Mouse (Mus musculus) heart, embryonic 11.5 days (tissue): ENCODE measurements around the gene Tspan15. TPM values are rescaled to one million over a fixed set of nuclear protein-coding genes. Genes with fewer than 3 reads are reported as not detected.

Experiments used
- ATAC-seq: fragments of 200-750 bp; cut with Nextera tagmentation; replicated peaks from 2 replicates; pipeline ENCODE4 v1.8.0; 2017; ENCODE audit warnings: moderate library complexity; ENCODE audit not compliant: insufficient number of reproducible peaks, low FRiP score, low TSS enrichment
- H3K27ac ChIP-seq: fragments of 300-500 bp; sonication (generic); 2 replicates; pipeline ENCODE4 v1.5.1; 2014; ENCODE audit warnings: mild to moderate bottlenecking, low read depth, low read length
- H3K27me3 ChIP-seq: fragments of 300-500 bp; sonication (generic); 2 replicates; pipeline ENCODE4 v1.6.1; 2014; ENCODE audit warnings: mild to moderate bottlenecking, low read length, mixed read lengths; ENCODE audit not compliant: control insufficient read depth, insufficient read depth
- H3K36me3 ChIP-seq: fragments of 300-500 bp; sonication (generic); 2 replicates; pipeline ENCODE4 v1.6.1; 2014; ENCODE audit warnings: mild to moderate bottlenecking, low read length, moderate library complexity, mixed read lengths; ENCODE audit not compliant: control insufficient read depth, insufficient read depth
- H3K4me1 ChIP-seq: fragments of 300-500 bp; sonication (generic); 2 replicates; pipeline ENCODE4 v1.6.1; 2014; ENCODE audit warnings: low read length; ENCODE audit not compliant: control insufficient read depth, insufficient read depth
- H3K4me2 ChIP-seq: fragments of 300-500 bp; sonication (generic); 2 replicates; pipeline ENCODE4 v1.6.1; 2014; ENCODE audit warnings: mild to moderate bottlenecking, moderate library complexity
- H3K4me3 ChIP-seq: fragments of 300-500 bp; sonication (generic); 2 replicates; pipeline ENCODE4 v1.5.1; 2014; ENCODE audit warnings: low read depth, low read length
- H3K9ac ChIP-seq: fragments of 300-500 bp; sonication (generic); 2 replicates; pipeline ENCODE4 v1.6.1; 2014; ENCODE audit warnings: mild to moderate bottlenecking, low read depth, low read length, moderate library complexity
- H3K9me3 ChIP-seq: fragments of 300-500 bp; sonication (generic); replicated peaks from 2 replicates; pipeline ENCODE4 v1.6.1; 2016; ENCODE audit warnings: low read length; ENCODE audit not compliant: control insufficient read depth
- WGBS: fragments of 180-500 bp; shearing (Covaris S2); extraction: QIAGEN DNeasy Blood & Tissue Kit; methylation state at CpG from one replicate; pipeline ENCODE4 v1.1.7; 2014; ENCODE audit not compliant: insufficient replicate concordance; 5-methylcytosine and 5-hydroxymethylcytosine counted together
- polyA plus RNA-seq: library from polyadenylated mRNA; unstranded; fragments of >200 nt; fragmentation: Nextera tagmentation; extraction: Ambion mirVana; gene quantifications from 2 replicates; pipeline ENCODE4 v1.2.1, GENCODE M21; 2014

Gene Tspan15
- polyA plus RNA-seq: 2.8 and 5.0 TPM in 2 replicates

- H3K4me3 ChIP-seq: peak within 1 kb of the TSS; percentile 54
- under 1% methylated on average over 59 of the region's 59 CpGs for WGBS
- peak within 1 kb of the TSS; percentile 91 for H3K4me2 ChIP-seq
- peaks cover 11% of the 10 kb centered on the region for H3K27me3 ChIP-seq
- H3K9ac ChIP-seq: peak within 1 kb of the TSS; percentile 66
- H3K36me3 ChIP-seq: no peaks in the 10 kb centered on the region
- no peaks in the 10 kb centered on the region for H3K9me3 ChIP-seq
- H3K27ac ChIP-seq: no peak within 1 kb of the TSS
- peak; percentile 95 for ATAC-seq
- no peaks in the 10 kb centered on the region for H3K4me1 ChIP-seq
Observed at GRCm38 (mm10) chr10:62230708-62231394, at the start of gene Tspan15. Tspan15 (minus strand) TSS chr10:62231251.

GRCm38 (mm10) chr10:62279671-62280070 is 48.6 kb upstream of the Tspan15 start:
- WGBS: 82% methylated on average over 4 of the region's 4 CpGs

GRCm38 (mm10) chr10:62279066-62279465 is 48.0 kb upstream of the Tspan15 start:
- no peaks in the 10 kb centered on the region for H3K9me3 ChIP-seq
- H3K27ac ChIP-seq: no peak overlapping the region
- no peak overlapping the region for H3K9ac ChIP-seq
- H3K4me2 ChIP-seq: no peak overlapping the region
- H3K4me1 ChIP-seq: no peaks in the 10 kb centered on the region
- no peaks in the 10 kb centered on the region for H3K27me3 ChIP-seq
- ATAC-seq: no peak
- no peak overlapping the region for H3K4me3 ChIP-seq
- peaks cover 47% of the 10 kb centered on the region for H3K36me3 ChIP-seq
- WGBS: 77% methylated on average over 3 of the region's 3 CpGs

More at GRCm38 (mm10) chr10:62279671-62280070, 48.6 kb upstream of the Tspan15 start:
- H3K27me3 ChIP-seq: no peaks in the 10 kb centered on the region
- no peaks in the 10 kb centered on the region for H3K4me1 ChIP-seq
- no peak overlapping the region for H3K4me2 ChIP-seq
- no peak overlapping the region for H3K27ac ChIP-seq
- ATAC-seq: no peak
- no peak overlapping the region for H3K9ac ChIP-seq
- H3K4me3 ChIP-seq: no peak overlapping the region
- no peaks in the 10 kb centered on the region for H3K9me3 ChIP-seq
- peaks cover 43% of the 10 kb centered on the region for H3K36me3 ChIP-seq

GRCm38 (mm10) chr10:62277499-62278293 is 46.6 kb upstream of the Tspan15 start:
- H3K4me3 ChIP-seq: no peak overlapping the region
- H3K36me3 ChIP-seq: peaks cover 47% of the 10 kb centered on the region
- H3K9me3 ChIP-seq: no peaks in the 10 kb centered on the region
- H3K27me3 ChIP-seq: no peaks in the 10 kb centered on the region
- H3K27ac ChIP-seq: no peak overlapping the region
- H3K4me2 ChIP-seq: no peak overlapping the region
- WGBS: 94% methylated on average over 17 of the region's 19 CpGs
- ATAC-seq: no peak
- H3K9ac ChIP-seq: no peak overlapping the region
- no peaks in the 10 kb centered on the region for H3K4me1 ChIP-seq

GRCm38 (mm10) chr10:62275235-62275634 is 44.2 kb upstream of the Tspan15 start:
- peaks cover 35% of the 10 kb centered on the region for H3K36me3 ChIP-seq
- no peak for ATAC-seq

GRCm38 (mm10) chr10:62269278-62269677 is 38.2 kb upstream of the Tspan15 start:
- Histone ChIP-seq H3K4me2 (no peak overlapping the region), H3K36me3 (peaks cover 24% of the 10 kb centered on the region), H3K9me3 (no peaks in the 10 kb centered on the region)

More at GRCm38 (mm10) chr10:62275235-62275634, 44.2 kb upstream of the Tspan15 start:
- 42% methylated on average over 4 of the region's 4 CpGs for WGBS
- Histone ChIP-seq H3K4me1 (no peaks in the 10 kb centered on the region), H3K4me2 (no peak overlapping the region), H3K9me3 (no peaks in the 10 kb centered on the region), H3K9ac (no peak overlapping the region), H3K27me3 (no peaks in the 10 kb centered on the region), H3K27ac (no peak overlapping the region), H3K4me3 (no peak overlapping the region)

GRCm38 (mm10) chr10:62264299-62264698 is 33.2 kb upstream of the Tspan15 start:
- H3K4me2 ChIP-seq: no peak overlapping the region
- no peaks in the 10 kb centered on the region for H3K9me3 ChIP-seq
- 37% methylated on average over 2 of the region's 2 CpGs for WGBS
- no peaks in the 10 kb centered on the region; the same call in 1 of the 2 replicates for H3K4me1 ChIP-seq
- H3K36me3 ChIP-seq: peaks cover 1% of the 10 kb centered on the region; the same call in 1 of the 2 replicates
- no peak overlapping the region for H3K4me3 ChIP-seq
- no peak overlapping the region for H3K27ac ChIP-seq
- no peak for ATAC-seq
- no peaks in the 10 kb centered on the region for H3K27me3 ChIP-seq
- H3K9ac ChIP-seq: no peak overlapping the region

More at GRCm38 (mm10) chr10:62269278-62269677, 38.2 kb upstream of the Tspan15 start:
- Histone ChIP-seq H3K27ac (no peak overlapping the region), H3K27me3 (no peaks in the 10 kb centered on the region), H3K4me1 (peaks cover 4% of the 10 kb centered on the region; the same call in 1 of the 2 replicates), H3K9ac (no peak overlapping the region), H3K4me3 (no peak overlapping the region)
- WGBS: 50% methylated on average over 16 of the region's 16 CpGs
- ATAC-seq: peak; percentile 65

GRCm38 (mm10) chr10:62261115-62261886 is 30.2 kb upstream of the Tspan15 start:
- Histone ChIP-seq H3K4me3 (no peak overlapping the region), H3K27ac (no peak overlapping the region), H3K27me3 (no peaks in the 10 kb centered on the region), H3K4me2 (peak overlapping the region; percentile 2; the same call in 1 of the 2 replicates), H3K36me3 (no peaks in the 10 kb centered on the region), H3K4me1 (no peaks in the 10 kb centered on the region), H3K9me3 (no peaks in the 10 kb centered on the region), H3K9ac (no peak overlapping the region)
- ATAC-seq: peak; percentile 36; the same call in 1 of the 2 replicates
- WGBS: 12% methylated on average over 18 of the region's 18 CpGs
